Mouse (Mus musculus): ENCODE data around the gene Irgm2. TPM values are rescaled to one million over a fixed set of nuclear protein-coding genes. Genes with fewer than 3 reads are reported as not detected.

Irgm2 gene
- polyA plus RNA-seq, 1 experiment from 2014 or later = 3.7 TPM

DNA sequence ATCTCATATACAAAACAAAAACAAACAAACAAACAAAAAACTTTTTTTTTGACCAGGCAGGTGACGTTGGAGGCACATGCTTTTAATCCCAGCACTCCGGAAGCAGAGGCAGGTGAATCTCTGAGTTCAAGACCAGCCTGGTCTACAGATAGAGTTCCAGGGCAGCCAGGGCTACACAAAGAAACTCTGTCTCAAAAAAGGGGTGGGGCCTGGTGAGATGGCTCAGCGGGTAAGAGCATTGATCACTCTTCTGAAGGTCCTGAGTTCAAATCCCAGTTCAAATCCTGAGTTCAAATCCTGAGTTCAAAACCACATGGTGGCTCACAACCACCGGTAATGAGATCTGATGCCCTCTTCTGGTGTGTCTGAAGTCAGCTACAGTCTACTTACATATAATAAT is 62.4 kb downstream of the Irgm2 start:
- H3K36me3 ChIP-seq = no peaks in the 10 kb centered on the region
- no peak overlapping the region for H3K4me3 ChIP-seq
- no peaks in the 10 kb centered on the region for H3K9me3 ChIP-seq (replicated peaks)
- H3K27ac ChIP-seq (ENCODE audit: poor library complexity, severe bottlenecking) = no peak overlapping the region
- H3K27me3 ChIP-seq (replicated peaks) = no peaks in the 10 kb centered on the region
- H3K9ac ChIP-seq = no peak overlapping the region
- H3K4me1 ChIP-seq (replicated peaks) = no peaks in the 10 kb centered on the region
- no peak for ATAC-seq (ENCODE audit: insufficient number of reproducible peaks, low FRiP score)
- H3K4me2 ChIP-seq = no peak overlapping the region
- 82% methylated on average over 4 of the region's 4 CpGs for WGBS

DNA sequence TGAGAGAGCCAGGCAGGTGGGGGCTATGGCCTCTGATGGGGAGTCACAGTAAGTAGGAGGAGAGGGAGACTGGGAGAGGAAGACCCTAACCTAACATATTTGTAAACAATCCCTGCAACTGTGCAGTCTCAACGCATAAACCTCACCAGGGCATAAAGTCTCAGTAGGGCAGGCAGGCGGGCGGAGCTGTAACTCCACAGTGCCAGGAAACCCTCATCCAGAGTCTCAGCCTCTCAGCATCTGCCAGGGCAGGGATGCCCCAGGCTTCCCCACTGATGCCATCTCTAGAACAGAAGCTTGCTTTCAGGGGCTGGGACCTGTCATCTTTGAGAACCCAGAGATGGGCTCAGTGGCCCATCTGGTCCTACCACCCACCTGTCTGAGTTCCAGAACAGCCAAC is 62.9 kb downstream of the Irgm2 start:
- no peaks in the 10 kb centered on the region for H3K27me3 ChIP-seq (replicated peaks)
- 87% methylated on average over 3 of the region's 3 CpGs for WGBS
- H3K36me3 ChIP-seq = no peaks in the 10 kb centered on the region
- ATAC-seq (ENCODE audit: insufficient number of reproducible peaks, low FRiP score) = no peak
- no peaks in the 10 kb centered on the region for H3K4me1 ChIP-seq (replicated peaks)
- H3K9me3 ChIP-seq (replicated peaks) = no peaks in the 10 kb centered on the region
- no peak overlapping the region for H3K4me2 ChIP-seq
- H3K4me3 ChIP-seq = no peak overlapping the region
- no peak overlapping the region for H3K9ac ChIP-seq
- H3K27ac ChIP-seq (ENCODE audit: poor library complexity, severe bottlenecking) = no peak overlapping the region

DNA sequence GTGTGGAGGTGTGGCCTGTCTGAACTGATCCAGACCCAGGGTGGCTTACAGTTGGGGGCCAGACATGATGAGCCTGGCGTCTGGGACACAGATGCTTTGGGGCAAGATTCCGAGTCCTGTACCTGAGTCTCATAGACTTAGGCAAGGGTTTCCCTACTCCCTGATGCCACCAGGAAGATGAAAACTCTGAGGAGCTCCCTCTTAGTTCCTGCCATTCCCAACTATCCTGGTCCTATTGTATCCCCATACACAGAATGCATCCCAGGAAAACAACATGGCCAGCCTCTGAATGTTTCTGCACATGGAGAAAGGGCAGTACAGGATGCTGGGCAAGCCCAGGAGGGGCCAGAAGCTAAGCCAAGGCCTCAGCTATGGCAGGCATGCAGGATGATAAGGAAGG is 64.1 kb downstream of the Irgm2 start:
- H3K4me3 ChIP-seq = no peak overlapping the region
- no peak for ATAC-seq (ENCODE audit: insufficient number of reproducible peaks, low FRiP score)
- 70% methylated on average over 2 of the region's 2 CpGs for WGBS
- H3K36me3 ChIP-seq = no peaks in the 10 kb centered on the region
- H3K9me3 ChIP-seq (replicated peaks) = no peaks in the 10 kb centered on the region
- no peak overlapping the region for H3K27ac ChIP-seq (ENCODE audit: poor library complexity, severe bottlenecking)
- H3K4me2 ChIP-seq = no peak overlapping the region
- no peaks in the 10 kb centered on the region for H3K4me1 ChIP-seq (replicated peaks)
- H3K27me3 ChIP-seq (replicated peaks) = 0 out of 2 replicates have a peak, but pooled peaks cover 2% of the 10 kb centered on the region
- H3K9ac ChIP-seq = no peak overlapping the region

DNA sequence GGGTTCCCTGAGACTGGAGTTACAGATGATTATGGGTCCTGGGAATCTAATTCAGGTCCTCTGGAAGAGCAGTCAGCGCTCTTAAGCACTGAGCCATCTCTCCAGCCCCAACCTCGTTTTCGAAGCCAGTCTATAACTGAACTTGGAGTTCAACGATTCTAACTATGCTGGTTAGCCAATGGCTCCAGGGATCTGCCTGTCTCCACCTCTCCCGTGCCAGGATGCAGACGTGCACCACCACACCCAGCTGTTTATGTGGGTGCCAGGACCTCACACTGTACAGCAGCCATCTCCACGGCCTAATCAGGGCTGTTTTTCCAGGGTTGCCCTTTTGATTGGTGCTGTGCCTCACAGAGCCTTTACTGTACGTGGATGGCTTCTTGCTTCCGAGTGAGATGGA is 65.1 kb downstream of the Irgm2 start:
- Histone ChIP-seq H3K4me3 (no peak overlapping the region), H3K4me2 (no peak overlapping the region), H3K9ac (no peak overlapping the region), H3K9me3 (replicated peaks) (no peaks in the 10 kb centered on the region), H3K27me3 (replicated peaks) (0 out of 2 replicates have a peak, but pooled peaks cover 4% of the 10 kb centered on the region), H3K27ac (ENCODE audit: poor library complexity, severe bottlenecking) (no peak overlapping the region), H3K4me1 (replicated peaks) (no peaks in the 10 kb centered on the region), H3K36me3 (no peaks in the 10 kb centered on the region)
- no peak for ATAC-seq (ENCODE audit: insufficient number of reproducible peaks, low FRiP score)
- WGBS = 77% methylated on average over 9 of the region's 9 CpGs

DNA sequence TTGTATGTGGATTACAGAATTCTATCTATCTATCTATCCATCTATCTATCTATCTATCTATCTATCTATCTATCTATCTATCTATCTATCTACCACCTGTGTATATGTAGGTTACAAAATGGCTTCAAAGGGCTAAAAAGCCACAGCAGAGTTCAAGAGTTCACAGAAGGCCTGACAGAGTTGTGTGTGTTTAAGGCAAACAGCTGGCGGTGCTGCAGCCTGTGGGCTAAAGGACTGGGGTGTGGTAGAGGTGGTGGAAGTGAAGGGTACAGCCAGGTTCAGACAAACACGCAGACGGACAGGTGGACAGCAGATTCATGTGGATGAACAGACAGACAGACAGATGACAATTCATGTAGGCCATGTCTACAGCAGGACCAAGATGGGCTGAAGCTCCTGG is 68.9 kb downstream of the Irgm2 start:
- no peak for ATAC-seq (ENCODE audit: insufficient number of reproducible peaks, low FRiP score)
- Histone ChIP-seq H3K27ac (ENCODE audit: poor library complexity, severe bottlenecking) (no peak overlapping the region), H3K9me3 (replicated peaks) (no peaks in the 10 kb centered on the region), H3K4me3 (no peak overlapping the region), H3K4me1 (replicated peaks) (no peaks in the 10 kb centered on the region), H3K27me3 (replicated peaks) (peaks cover 10% of the 10 kb centered on the region; the same call in 1 of the 2 replicates), H3K36me3 (no peaks in the 10 kb centered on the region), H3K4me2 (no peak overlapping the region), H3K9ac (no peak overlapping the region)
- WGBS = 85% methylated on average over 3 of the region's 3 CpGs

Other genes with a start within 250 kb of the Irgm2 start
- gene Larp1, start 190.6 kb upstream of the Irgm2 start, polyA plus RNA-seq (2016; fragmentation: Nextera tagmentation; extraction: Ambion mirVana) = 17.5 and 18.3 TPM in 2 replicates
- gene Gm12248, start 106.5 kb upstream of the Irgm2 start, polyA plus RNA-seq (2016; fragmentation: Nextera tagmentation; extraction: Ambion mirVana) = not detected in 2 replicates
- gene Cnot8, start 95.5 kb upstream of the Irgm2 start, polyA plus RNA-seq (2016; fragmentation: Nextera tagmentation; extraction: Ambion mirVana) = 71.7 and 73.8 TPM in 2 replicates
- gene Gemin5, start 31.1 kb upstream of the Irgm2 start, polyA plus RNA-seq (2016; fragmentation: Nextera tagmentation; extraction: Ambion mirVana) = 14.9 and 16.5 TPM in 2 replicates
- 102 and 109 TPM in 2 replicates for gene Mrpl22, start 28.0 kb upstream of the Irgm2 start, polyA plus RNA-seq (2016; fragmentation: Nextera tagmentation; extraction: Ambion mirVana)
- 3.7 and 3.9 TPM in 2 replicates for gene Igtp, start 62 bp upstream of the Irgm2 start, polyA plus RNA-seq (2016; fragmentation: Nextera tagmentation; extraction: Ambion mirVana)
- gene 4930438A08Rik, start 75.2 kb downstream of the Irgm2 start, polyA plus RNA-seq (2016; fragmentation: Nextera tagmentation; extraction: Ambion mirVana) = not detected in 2 replicates
- gene Zfp692, start 107.5 kb downstream of the Irgm2 start, polyA plus RNA-seq (2016; fragmentation: Nextera tagmentation; extraction: Ambion mirVana) = 14.9 and 15.5 TPM in 2 replicates
- gene Zfp672, start 130.7 kb downstream of the Irgm2 start, polyA plus RNA-seq (2016; fragmentation: Nextera tagmentation; extraction: Ambion mirVana) = 32.4 and 33.6 TPM in 2 replicates
- gene Sh3bp5l, start 131.1 kb downstream of the Irgm2 start, polyA plus RNA-seq (2016; fragmentation: Nextera tagmentation; extraction: Ambion mirVana) = 26.6 and 27.8 TPM in 2 replicates
- gene Lypd8, start 179.4 kb downstream of the Irgm2 start, polyA plus RNA-seq (2016; fragmentation: Nextera tagmentation; extraction: Ambion mirVana) = not detected in 2 replicates
- gene 1810065E05Rik, start 221.5 kb downstream of the Irgm2 start, polyA plus RNA-seq (2016; fragmentation: Nextera tagmentation; extraction: Ambion mirVana) = not detected in 2 replicates
- not detected in 2 replicates for gene Gm12253, start 232.9 kb downstream of the Irgm2 start, polyA plus RNA-seq (2016; fragmentation: Nextera tagmentation; extraction: Ambion mirVana)